Mouse (Mus musculus) heart, postnatal 0 days (tissue): ENCODE data around the gene Zfp148.

Experiments
- CTCF ChIP-seq: IDR thresholded peaks from 2 replicates; pipeline ENCODE4 v1.5.1; 2016; ENCODE audit warnings: antibody characterized with exemption, control low read depth, low read depth
- EP300 ChIP-seq: IDR thresholded peaks from 2 replicates; pipeline ENCODE4 v1.6.1; 2016; ENCODE audit warnings: antibody characterized with exemption, low read depth

DNA sequence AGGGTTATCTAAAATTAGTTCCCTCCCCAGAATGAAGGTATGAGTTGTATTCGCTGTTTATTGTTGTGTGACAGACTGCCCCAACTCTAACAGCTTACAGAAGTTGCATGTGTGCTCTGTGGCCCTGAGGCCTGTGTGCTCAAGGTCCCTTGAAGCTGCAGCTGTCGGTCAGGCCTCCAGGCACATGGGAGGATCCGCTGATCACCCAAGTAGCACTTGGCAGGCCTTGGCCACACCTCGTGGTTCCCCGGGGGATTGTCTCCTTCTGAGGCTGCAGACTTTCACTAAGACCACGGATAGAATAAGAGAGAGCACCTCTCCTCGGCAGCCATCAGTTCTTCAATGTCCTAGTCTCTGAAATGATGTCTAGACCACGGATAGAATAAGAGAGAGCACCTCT is 155.8 kb downstream of the Zfp148 start:
- no peak for TF ChIP-seq CTCF
- TF ChIP-seq EP300, result no peak
